Mouse (Mus musculus): ENCODE measurements around the gene Bcl2.

The Bcl2 gene

DNA sequence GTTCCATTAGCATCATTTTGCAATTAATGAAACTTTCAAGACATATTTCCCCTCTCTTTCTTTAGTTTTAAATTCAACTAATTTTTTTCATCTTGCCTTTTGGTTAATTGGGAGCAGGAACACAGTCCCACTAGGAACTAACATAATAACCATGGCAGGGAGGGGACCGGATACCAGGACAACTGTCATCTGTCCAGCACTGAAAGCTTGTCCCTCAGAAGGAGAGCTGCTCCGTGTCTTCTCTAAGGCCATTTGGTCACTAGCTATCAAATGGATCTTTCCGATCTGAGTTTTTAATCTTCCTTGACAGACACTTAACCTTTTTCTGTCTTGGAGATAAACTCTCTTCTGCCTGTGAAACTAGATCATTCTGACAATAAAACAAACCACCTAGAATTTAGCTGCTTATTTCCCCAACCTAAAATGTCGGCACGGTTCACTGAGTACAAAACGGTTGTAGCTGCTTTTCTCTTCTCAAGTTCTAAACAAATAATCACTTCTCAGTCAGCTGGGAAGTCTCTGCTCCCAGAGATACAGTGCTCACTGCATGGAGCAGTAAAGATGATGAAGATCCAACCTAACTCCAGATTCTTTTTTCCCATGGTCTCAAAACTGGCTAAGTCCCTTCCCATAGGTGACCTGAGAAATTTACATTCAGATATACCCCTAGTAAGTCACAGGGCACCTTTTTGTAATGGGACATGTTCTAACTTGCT is 34.1 kb downstream of the Bcl2 start:
- no peak for ATAC-seq (ENCODE audit: insufficient number of reproducible peaks, low FRiP score, low TSS enrichment)

DNA sequence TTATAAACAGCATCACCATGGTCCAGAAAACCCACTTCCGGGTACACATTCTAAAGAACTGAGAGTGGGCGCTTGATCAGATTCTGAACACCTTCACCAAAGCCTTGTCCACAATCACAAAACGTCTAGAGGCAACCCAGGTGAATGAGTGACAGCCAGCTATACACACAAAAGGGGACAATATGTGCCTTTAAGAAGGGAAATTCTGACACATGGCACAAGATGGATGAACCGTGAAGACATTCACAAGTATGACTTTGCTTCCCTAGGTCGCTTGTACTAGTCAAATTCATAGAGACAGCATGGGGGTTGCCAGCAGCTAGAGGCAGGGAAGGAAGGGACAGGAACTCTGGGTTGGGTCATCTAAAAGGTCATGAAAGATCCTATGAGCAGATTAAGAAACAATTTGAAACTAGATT is 36.0 kb downstream of the Bcl2 start:
- ATAC-seq (ENCODE audit: insufficient number of reproducible peaks, low FRiP score, low TSS enrichment): no peak

DNA sequence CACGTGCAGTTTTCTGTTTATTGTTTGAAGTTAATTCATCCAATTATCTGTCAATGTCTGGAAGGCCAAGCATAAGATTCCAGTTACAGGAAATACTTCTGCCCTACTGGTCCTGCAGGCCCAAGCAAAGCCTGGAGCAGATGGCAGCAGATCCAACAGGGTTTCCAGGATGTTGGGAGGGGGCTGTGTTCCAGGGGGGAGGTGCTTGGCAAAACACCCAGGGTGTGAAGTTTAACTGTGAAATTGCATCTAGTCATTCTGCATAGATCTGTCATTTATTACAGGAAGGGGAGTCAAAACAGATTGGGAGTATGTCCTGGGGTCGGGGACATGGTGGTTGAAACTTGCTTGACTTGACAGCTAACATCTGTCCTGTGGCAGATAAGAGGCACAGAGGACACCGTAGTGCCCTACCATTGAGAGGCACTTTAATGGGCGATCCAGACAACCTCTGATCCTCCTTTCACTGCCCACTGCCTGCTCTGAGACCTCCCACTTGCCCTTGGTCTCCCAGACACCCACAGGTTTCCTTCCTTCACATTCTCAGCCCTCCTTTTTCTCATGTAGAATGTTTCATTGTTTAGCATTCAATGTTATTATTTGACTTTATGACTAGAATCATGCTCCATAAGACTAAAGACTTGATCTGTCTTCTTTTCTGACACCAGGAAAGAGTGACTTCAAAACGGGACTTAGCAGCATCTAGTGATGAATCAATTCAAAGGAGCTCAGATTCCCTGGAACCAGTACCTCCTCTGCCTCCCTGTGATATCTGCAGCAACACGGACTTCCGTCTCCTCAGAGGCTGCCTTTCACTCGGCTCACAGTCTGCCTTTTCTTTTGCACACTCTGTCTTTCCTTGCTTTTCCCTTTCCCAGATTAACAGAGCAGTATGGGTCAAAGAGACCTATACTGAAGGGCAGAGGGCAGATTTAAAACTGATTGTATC is 47.7 kb downstream of the Bcl2 start:
- ATAC-seq (ENCODE audit: insufficient number of reproducible peaks, low FRiP score, low TSS enrichment): no peak

DNA sequence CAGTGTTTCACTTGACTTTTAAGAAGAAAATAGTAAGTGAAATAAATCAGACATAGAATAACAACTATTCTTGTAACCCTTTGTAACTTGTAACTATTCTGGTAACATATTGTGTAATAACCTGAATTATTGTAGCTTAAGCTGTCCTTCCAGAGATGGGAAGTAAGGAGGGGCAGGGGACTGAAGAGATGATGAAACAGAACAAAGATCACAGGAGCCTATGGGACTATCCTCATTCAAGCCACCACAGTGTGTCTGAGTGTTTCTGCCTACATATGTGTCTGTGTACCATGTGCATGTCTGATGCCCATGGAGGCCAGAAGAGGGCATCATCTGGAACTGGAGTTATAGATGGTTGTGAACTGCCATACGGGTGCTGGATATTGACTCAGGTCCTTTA is 49.1 kb downstream of the Bcl2 start:
- no peak for ATAC-seq (ENCODE audit: insufficient number of reproducible peaks, low FRiP score, low TSS enrichment)

DNA sequence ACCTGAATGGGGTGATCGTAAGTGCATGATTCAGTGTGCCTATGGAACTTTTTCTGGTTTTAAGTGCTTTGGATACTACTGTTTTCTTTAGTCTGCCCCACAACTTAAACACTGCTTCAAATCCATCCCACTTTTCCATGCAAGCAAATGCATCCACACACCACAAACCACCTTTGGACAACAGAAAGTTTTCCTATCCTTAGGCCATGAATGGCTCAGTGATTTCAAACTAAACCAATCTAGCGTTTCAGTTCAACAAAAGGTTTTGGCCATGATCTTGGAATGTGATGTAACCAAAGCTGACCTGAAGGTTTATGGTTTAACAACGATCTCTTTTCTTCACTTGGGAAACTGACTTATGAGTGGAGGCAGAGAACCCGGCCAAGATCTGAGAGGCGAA is 51.6 kb downstream of the Bcl2 start:
- no peak for ATAC-seq (ENCODE audit: insufficient number of reproducible peaks, low FRiP score, low TSS enrichment)

DNA sequence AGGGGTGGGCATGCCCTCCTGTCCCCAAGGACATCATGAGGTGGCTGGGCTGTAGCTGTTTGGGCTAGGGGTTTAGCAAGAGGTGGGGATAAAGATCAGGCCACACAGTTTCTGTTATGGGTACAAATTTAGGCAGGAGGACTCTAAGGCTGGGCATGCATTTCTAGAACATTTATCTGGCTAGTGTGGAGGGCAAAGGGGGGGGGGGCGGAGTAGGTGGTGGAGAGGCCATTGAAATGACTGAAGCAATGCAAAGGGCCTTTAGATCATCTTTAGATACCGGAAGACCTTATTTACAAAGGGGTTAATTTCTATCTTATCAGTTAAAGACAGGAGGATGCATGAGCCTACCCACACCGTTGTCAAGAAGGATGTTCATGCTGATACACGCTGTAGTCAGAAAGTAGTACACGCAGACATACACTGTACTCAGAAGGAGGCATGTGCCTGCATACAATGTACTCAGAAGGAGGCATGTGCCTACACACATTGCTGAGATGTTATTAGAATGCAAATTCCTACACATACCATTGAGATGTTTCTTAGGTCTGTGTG is 55.7 kb downstream of the Bcl2 start:
- ATAC-seq (ENCODE audit: insufficient number of reproducible peaks, low FRiP score, low TSS enrichment): no peak

DNA sequence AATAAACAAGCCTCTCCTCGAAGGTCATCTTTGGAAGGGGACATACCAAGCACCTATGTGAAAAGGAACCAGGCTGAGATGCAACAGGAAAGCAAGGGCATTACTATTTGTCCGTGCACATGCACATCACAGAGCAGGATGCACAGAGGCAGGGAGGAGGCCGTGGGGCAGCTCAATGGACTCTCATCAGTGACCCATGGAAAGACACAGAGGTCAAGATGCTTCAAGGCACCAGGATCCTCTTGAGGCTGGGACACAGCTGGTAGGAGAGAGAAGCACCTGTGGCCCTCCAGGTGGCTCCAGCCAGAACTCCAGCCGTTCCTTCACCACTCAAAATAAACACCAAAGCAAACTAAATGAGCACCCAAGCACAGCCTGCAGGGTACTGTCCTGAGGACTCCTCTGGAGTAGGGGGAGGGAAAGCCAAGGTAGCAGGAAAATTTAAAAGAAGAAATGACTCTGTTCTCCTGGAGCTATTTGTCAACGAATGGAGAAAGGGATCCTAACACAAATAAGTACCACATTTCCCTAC is 57.8 kb downstream of the Bcl2 start:
- no peak for ATAC-seq (ENCODE audit: insufficient number of reproducible peaks, low FRiP score, low TSS enrichment)

DNA sequence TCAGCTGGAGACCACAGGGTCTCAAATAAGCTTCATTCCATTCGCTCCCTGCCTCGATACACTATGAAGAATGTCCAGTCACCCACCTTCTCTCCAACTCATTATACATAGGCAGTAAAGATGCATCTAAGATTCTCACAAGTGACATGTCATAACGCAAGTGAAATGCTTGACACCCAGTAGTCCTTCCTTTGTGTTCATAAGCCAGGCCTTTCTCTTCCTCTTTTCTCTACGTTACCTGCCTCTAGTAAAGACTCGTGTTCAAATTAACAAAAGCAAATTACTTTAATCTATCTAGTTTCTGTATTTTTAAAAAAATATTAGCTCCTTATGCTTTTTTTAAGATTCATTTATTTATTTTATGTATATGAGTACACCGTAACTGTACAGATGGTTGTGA is 59.8 kb downstream of the Bcl2 start:
- no peak for ATAC-seq (ENCODE audit: insufficient number of reproducible peaks, low FRiP score, low TSS enrichment)

DNA sequence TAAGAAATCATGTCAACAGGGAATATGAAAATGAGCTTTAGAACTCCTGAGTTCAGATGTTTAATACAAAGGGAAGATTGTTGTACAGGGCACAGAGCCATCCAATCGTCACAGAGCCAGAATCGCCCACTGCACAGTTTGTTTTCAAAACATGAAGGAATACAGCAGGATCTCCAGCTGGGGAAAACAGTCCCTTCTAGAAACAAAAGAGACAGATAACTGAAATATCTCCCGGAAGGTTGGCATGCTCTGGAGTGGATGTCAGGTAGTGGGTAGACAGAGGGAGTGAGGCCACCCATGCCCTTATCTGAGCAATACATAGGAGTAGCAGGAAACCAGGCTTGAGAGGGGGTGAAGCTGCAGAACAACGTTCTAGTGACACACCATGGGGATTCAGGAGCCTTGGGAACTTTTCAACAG is 60.6 kb downstream of the Bcl2 start:
- no peak for ATAC-seq (ENCODE audit: insufficient number of reproducible peaks, low FRiP score, low TSS enrichment)

DNA sequence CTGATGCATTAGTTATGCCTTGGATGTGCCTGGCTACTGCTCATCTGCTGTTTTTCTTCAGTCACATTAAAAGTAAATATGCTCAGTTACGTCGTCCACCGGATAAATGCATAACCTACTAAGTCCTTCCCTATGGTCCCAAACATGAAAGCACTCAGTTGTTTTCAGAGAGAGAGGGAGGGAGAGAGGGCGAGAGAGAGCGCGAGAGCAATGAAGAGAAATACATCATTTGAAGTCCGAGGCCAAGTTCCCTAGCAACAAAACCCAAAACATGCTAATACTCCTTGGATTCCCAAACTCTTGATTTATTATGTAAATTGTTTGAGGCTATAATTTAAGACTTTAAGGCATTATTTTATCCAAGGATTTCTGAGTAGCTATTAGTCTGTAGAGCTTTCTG is 62.9 kb downstream of the Bcl2 start:
- no peak for ATAC-seq (ENCODE audit: insufficient number of reproducible peaks, low FRiP score, low TSS enrichment)

DNA sequence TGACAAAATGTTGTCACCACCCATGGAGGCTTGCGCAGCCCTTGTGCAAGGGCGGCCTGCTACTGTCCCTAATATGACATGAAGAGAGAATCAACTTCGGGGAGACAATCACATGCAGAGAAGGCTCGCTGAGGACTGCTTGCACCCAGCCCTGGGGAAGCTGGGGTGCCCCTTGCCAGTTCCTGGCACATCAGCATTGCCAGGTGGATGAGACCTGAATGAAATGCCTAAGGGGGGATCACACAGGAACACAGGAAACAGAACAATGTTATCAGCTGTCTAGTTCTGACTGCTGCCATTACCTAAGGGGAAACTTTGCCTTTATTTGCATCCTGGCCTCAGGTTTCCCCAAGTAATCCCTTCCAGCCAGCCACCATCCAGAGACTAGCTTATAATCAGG is 63.6 kb downstream of the Bcl2 start:
- no peak for ATAC-seq (ENCODE audit: insufficient number of reproducible peaks, low FRiP score, low TSS enrichment)

DNA sequence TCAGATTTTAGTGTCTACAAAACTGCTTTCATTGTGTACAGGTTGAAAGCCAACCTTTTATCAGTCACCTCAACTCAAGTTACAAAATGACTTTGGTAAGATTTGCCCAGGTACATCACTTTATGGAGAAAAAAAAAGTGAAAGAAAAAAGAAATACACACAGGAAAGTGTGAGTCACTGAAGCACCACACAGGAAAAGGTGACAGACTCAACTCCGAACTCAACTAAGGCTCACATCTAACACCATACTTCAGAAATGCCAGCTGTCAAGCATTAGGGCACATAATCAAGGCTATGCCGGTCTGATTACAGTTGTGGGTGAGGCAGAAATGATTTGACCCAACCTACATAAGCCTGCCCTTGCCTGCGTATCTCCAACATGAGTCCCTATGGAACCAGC is 66.7 kb downstream of the Bcl2 start:
- ATAC-seq (ENCODE audit: insufficient number of reproducible peaks, low FRiP score, low TSS enrichment): no peak

DNA sequence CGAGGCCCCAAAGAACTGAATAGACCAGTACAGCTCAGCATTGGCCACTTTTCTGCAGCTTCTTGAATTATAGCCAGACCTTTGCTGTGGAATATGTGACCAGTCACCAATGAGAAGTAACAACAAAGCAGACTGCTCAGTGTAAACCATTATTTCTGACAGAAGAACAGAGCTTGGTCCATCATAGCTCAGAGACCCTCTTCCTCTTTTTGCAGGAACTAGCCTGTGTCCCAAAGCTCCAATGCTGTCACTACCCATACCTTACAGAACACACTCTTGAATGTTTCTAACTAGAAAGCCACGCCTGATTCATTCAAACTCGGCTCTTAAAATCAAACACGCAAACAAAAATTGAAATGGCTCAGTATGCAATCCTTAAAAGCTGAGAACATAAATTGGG is 69.5 kb downstream of the Bcl2 start:
- ATAC-seq (ENCODE audit: insufficient number of reproducible peaks, low FRiP score, low TSS enrichment): no peak

DNA sequence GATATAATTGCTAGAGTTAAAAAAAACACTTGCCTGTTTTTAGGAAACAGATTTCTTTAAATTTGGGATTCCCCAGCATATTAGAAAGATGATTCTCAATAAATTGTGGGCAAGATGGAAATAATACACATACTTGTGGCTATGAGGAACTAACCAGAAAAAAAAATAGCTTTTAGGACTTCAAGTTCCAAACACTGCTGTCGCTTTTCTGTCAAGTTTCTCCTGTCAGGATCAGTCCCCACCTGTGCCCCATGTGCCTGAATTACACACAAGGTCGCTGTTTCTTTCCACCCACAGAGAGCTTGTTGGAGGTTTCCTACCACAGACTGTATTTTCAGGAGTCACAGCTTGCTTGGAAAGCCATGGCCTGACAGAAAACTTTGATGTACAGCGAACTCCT is 70.5 kb downstream of the Bcl2 start:
- ATAC-seq (ENCODE audit: insufficient number of reproducible peaks, low FRiP score, low TSS enrichment): no peak

DNA sequence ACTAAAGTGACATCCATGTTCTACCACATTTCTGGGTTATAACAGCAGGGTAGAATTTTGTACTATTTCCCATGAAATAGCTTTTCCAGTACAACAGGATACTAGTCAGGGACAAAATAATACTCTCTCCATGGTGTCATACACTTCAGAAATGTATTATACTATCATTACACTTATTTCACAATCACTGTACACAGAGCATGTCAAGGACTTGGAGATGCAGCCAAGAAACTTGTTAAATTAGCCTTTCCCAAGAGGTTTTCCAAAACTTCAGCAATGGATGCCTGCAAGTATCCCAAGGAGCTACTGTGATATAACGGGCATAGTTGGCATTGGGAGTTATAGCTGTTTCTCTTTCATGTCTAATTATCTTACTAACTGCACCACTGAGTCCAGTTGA is 73.5 kb downstream of the Bcl2 start:
- no peak for ATAC-seq (ENCODE audit: insufficient number of reproducible peaks, low FRiP score, low TSS enrichment)

DNA sequence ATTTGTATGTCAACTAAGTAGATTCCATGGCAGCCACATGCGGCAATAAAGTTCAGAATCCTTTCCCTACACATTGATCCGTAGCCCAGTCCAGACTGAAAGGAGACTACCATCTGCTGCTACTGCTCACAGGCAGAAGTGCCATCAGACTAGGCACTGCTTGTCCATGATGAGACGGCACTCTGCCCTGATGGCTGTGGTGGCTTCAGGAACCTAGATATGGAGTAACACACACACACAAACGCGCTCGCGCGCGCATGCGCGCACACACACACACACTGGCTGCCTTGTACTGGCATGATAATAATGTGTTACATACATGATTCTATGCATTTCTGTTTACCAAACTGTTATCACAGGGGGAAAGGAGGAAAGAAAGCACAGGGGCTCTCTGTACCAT is 76.4 kb downstream of the Bcl2 start:
- no peak for ATAC-seq (ENCODE audit: insufficient number of reproducible peaks, low FRiP score, low TSS enrichment)

DNA sequence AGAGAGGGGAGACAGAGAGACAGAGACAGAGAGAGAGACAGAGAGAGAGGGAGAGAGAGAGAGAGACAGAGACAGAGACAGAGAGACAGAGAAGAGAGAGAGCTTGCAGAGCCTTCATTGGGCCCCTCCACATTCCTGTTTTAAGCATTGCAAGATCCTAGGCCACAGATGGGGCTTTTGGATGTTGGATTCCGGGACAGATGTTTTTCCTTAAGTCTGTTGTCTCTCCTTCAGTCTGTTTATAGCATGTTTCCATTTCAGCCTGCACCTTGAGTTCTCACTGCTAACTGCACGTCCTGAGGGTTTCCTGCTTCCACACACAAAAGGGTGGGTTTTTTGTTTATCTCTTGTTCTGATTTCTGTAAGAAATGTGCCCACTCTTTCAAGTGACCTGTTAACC is 77.4 kb downstream of the Bcl2 start:
- ATAC-seq (ENCODE audit: insufficient number of reproducible peaks, low FRiP score, low TSS enrichment): no peak

DNA sequence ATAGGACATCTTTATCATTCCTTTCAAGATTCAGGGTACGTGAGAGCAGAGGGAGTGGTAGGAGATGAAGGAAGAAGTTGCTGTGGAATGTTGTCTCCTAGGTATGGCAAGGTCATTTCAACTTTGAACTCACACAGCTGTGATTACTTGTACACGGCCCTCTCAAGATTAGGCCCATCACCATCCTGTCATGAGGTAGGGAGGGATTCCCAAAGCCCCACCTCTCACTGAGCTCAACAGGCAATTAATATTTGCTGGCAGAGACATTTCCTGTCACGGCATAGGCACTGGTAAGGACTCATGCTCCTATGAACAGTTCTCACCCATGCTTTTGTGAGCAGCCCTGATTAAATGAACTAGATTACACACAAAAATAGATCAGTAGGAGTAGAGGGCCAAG is 80.9 kb downstream of the Bcl2 start:
- ATAC-seq (ENCODE audit: insufficient number of reproducible peaks, low FRiP score, low TSS enrichment): no peak

DNA sequence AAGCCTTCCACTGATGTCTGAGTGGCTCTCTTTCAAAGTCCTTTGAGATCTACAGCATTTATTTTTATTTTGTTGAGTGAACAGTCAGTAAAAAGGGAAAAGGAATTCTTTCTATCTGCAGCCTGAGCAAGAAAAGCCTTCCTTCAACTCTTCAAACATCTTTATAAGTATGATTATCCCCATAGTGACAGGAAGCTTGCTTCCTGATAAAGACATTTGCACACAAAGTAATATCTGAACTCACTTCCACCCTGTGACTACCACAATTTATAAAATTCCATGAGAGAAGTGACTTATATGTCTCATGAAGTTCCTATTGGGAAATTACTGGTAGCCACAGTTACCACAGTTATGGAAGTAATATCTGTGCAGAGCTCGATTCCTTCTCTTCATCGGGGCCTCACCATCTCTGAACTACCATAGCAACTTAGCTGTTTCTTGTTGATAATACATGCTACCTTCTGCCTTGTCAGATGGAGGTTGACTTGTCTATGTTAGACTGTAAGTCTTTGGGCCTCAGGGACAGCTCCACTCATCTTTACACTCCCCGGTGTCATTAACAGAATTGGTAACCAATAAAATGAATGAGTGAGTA is 82.1 kb downstream of the Bcl2 start:
- ATAC-seq (ENCODE audit: insufficient number of reproducible peaks, low FRiP score, low TSS enrichment): no peak

DNA sequence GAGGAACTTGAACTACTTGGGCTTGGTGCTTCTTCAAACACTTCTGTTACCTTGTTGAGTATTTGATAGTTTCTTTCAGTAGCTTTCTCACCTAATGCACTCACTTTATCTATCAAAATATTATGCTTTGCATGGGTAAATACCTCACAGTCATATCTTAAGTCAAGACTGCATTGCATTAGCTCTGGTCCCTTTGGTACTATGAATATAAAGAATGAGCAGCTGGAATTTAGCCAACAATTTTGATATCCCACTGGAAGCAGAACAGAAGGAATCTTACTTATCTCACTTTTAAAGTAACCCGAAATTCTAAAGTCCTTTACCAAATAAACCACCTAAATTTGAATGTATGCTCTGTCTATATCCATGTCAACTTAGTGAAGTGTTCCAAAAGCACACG is 83.1 kb downstream of the Bcl2 start:
- ATAC-seq (ENCODE audit: insufficient number of reproducible peaks, low FRiP score, low TSS enrichment): no peak

Data from cerebellum, adult (tissue).